Mouse (Mus musculus): ENCODE measurements at regions not wholly inside any gene's neighbourhood (a gene's known extent, or its start where the extent isn't known, plus 50 kb on each side); places are given as distances from the start of the nearest gene placed in this dataset.

- DNase-seq (ENCODE audit: low spot score in 2 of 2), result no peak
Observed at GRCm38 (mm10) chr13:51972656-51973310, 126.3 kb downstream of the Gadd45g start.

GRCm38 (mm10) chr13:51973461-51973860 is 127.0 kb downstream of the Gadd45g start:
- DNase-seq (ENCODE audit: low spot score in 2 of 2), result no peak

GRCm38 (mm10) chr13:51974101-51974500 is 127.6 kb downstream of the Gadd45g start:
- DNase-seq (ENCODE audit: low spot score in 2 of 2), result no peak

- DNase-seq (ENCODE audit: low spot score in 2 of 2), result no peak
Observed at GRCm38 (mm10) chr13:51975330-51975729, 128.9 kb downstream of the Gadd45g start.

- DNase-seq (ENCODE audit: low spot score in 2 of 2), result no peak
Observed at GRCm38 (mm10) chr13:51975801-51976601, 129.5 kb downstream of the Gadd45g start.

- no peak for DNase-seq (ENCODE audit: low spot score in 2 of 2)
Observed at GRCm38 (mm10) chr13:51976620-51977214, 130.2 kb downstream of the Gadd45g start.

GRCm38 (mm10) chr13:51979301-51979977 is 133.0 kb downstream of the Gadd45g start:
- no peak for DNase-seq (ENCODE audit: low spot score in 2 of 2)

- no peak for DNase-seq (ENCODE audit: low spot score in 2 of 2)
Observed at GRCm38 (mm10) chr13:51980344-51980743, 133.9 kb downstream of the Gadd45g start.

- DNase-seq (ENCODE audit: low spot score in 2 of 2), result no peak
Observed at GRCm38 (mm10) chr13:51983002-51983401, 136.5 kb downstream of the Gadd45g start.

GRCm38 (mm10) chr13:51983575-51983974 is 137.1 kb downstream of the Gadd45g start:
- DNase-seq (ENCODE audit: low spot score in 2 of 2), result no peak

GRCm38 (mm10) chr13:51991339-51991738 is 144.9 kb downstream of the Gadd45g start:
- DNase-seq (ENCODE audit: low spot score in 2 of 2), result no peak

GRCm38 (mm10) chr13:51992878-51993277 is 146.4 kb downstream of the Gadd45g start:
- no peak for DNase-seq (ENCODE audit: low spot score in 2 of 2)

- no peak for DNase-seq (ENCODE audit: low spot score in 2 of 2)
Observed at GRCm38 (mm10) chr13:51996163-51996562, 149.7 kb downstream of the Gadd45g start.

GRCm38 (mm10) chr13:51998542-51998941 is 152.1 kb downstream of the Gadd45g start:
- no peak for DNase-seq (ENCODE audit: low spot score in 2 of 2)

GRCm38 (mm10) chr13:52001811-52002210 is 155.3 kb downstream of the Gadd45g start:
- DNase-seq (ENCODE audit: low spot score in 2 of 2), result no peak

GRCm38 (mm10) chr13:52003946-52004539 is 157.6 kb downstream of the Gadd45g start:
- no peak for DNase-seq (ENCODE audit: low spot score in 2 of 2)

- DNase-seq (ENCODE audit: low spot score in 2 of 2), result no peak
Observed at GRCm38 (mm10) chr13:52007585-52008395, 161.3 kb downstream of the Gadd45g start.

- DNase-seq (ENCODE audit: low spot score in 2 of 2), result no peak
Observed at GRCm38 (mm10) chr13:52009231-52009630, 162.8 kb downstream of the Gadd45g start.

GRCm38 (mm10) chr13:52009766-52010165 is 163.3 kb downstream of the Gadd45g start:
- DNase-seq (ENCODE audit: low spot score in 2 of 2), result no peak

GRCm38 (mm10) chr13:52011001-52011400 is 164.5 kb downstream of the Gadd45g start:
- no peak for DNase-seq (ENCODE audit: low spot score in 2 of 2)

Data from layer of hippocampus, adult 18-20 months (tissue).